Mouse (Mus musculus) spleen, postnatal 14 days (tissue): ENCODE measurements around the gene Rrp7a.
A peak's percentile ranks its signal among the peaks of the same experiment; 100 is the strongest.

Experiments
- DNase-seq, 2 experiments: peaks; one replicate each; pipeline ENCODE4 v3.0.0; 2021 to 2022; ENCODE audit warnings: low spot score in 2 of 2

The Rrp7a gene

GRCm38 (mm10) chr15:83111874-83112273 lies 10.7 kb downstream of the Rrp7a start:
- no peak for DNase-seq

- no peak for DNase-seq
Observed at GRCm38 (mm10) chr15:83111290-83111689, 11.3 kb downstream of the Rrp7a start.

GRCm38 (mm10) chr15:83107814-83108213 lies 14.8 kb downstream of the Rrp7a start:
- no peak for DNase-seq

GRCm38 (mm10) chr15:83106426-83106825 lies 16.2 kb downstream of the Rrp7a start:
- DNase-seq, result no peak

GRCm38 (mm10) chr15:83103111-83103510 lies 19.5 kb downstream of the Rrp7a start:
- DNase-seq, result no peak

GRCm38 (mm10) chr15:83100332-83100662 lies 22.3 kb downstream of the Rrp7a start:
- DNase-seq, result no peak

- DNase-seq, result peak; percentile 89
Observed at GRCm38 (mm10) chr15:83099533-83100331, 22.9 kb downstream of the Rrp7a start.

- no peak for DNase-seq
Observed at GRCm38 (mm10) chr15:83095950-83096349, 26.7 kb downstream of the Rrp7a start.

- no peak for DNase-seq
Observed at GRCm38 (mm10) chr15:83093687-83094086, 28.9 kb downstream of the Rrp7a start.

GRCm38 (mm10) chr15:83090874-83091273 lies 31.7 kb downstream of the Rrp7a start:
- DNase-seq, result no peak

- no peak for DNase-seq
Observed at GRCm38 (mm10) chr15:83089429-83089605, 33.3 kb downstream of the Rrp7a start, which contains the start of gene Serhl. Serhl (plus strand) TSS chr15:83089506.

GRCm38 (mm10) chr15:83088495-83089428 lies 33.8 kb downstream of the Rrp7a start:
- no peak for DNase-seq

GRCm38 (mm10) chr15:83086636-83087328 lies 35.8 kb downstream of the Rrp7a start:
- DNase-seq, result no peak

GRCm38 (mm10) chr15:83085901-83086300 lies 36.7 kb downstream of the Rrp7a start:
- peak in 1 of 2 experiments; percentile 56 for DNase-seq

- DNase-seq, result no peak
Observed at GRCm38 (mm10) chr15:83084022-83084640, 38.5 kb downstream of the Rrp7a start.

GRCm38 (mm10) chr15:83083530-83083929 lies 39.1 kb downstream of the Rrp7a start:
- DNase-seq, result no peak

GRCm38 (mm10) chr15:83075607-83076525 lies 46.7 kb downstream of the Rrp7a start:
- DNase-seq, result no peak

- no peak for DNase-seq
Observed at GRCm38 (mm10) chr15:83074179-83074578, 48.4 kb downstream of the Rrp7a start.

GRCm38 (mm10) chr15:83071752-83072151 lies 50.8 kb downstream of the Rrp7a start:
- no peak for DNase-seq

GRCm38 (mm10) chr15:83070942-83071341 lies 51.7 kb downstream of the Rrp7a start:
- DNase-seq, result no peak

GRCm38 (mm10) chr15:83068270-83068669 lies 54.3 kb downstream of the Rrp7a start:
- no peak for DNase-seq
